Mouse (Mus musculus): Measurements from ENCODE around the gene Trio. TPM values are rescaled to one million over a fixed set of nuclear protein-coding genes. Genes with fewer than 3 reads are reported as not detected.

The Trio gene
- polyA plus RNA-seq, 1 experiment from 2014 or later, result 48.5 TPM

GRCm38 (mm10) chr15:27876327-27876726 lies 149.3 kb downstream of the Trio start:
- H3K4me1 ChIP-seq, result no peaks in the 10 kb centered on the region
- no peak overlapping the region for H3K9ac ChIP-seq
- H3K4me3 ChIP-seq, result no peak overlapping the region
- no peaks in the 10 kb centered on the region for H3K9me3 ChIP-seq (replicated peaks)
- peaks cover 44% of the 10 kb centered on the region for H3K36me3 ChIP-seq
- no peak overlapping the region for H3K4me2 ChIP-seq (replicated peaks)
- no peak overlapping the region for H3K27ac ChIP-seq
- no peaks in the 10 kb centered on the region for H3K27me3 ChIP-seq
- no peak for ATAC-seq (ENCODE audit: low FRiP score)
- WGBS, result 72% methylated on average over 10 of the region's 10 CpGs

- ATAC-seq (ENCODE audit: low FRiP score), result no peak
- peaks cover 45% of the 10 kb centered on the region for H3K36me3 ChIP-seq
- no peak overlapping the region for H3K4me2 ChIP-seq (replicated peaks)
- H3K4me3 ChIP-seq, result no peak overlapping the region
- H3K9ac ChIP-seq, result no peak overlapping the region
- no peak overlapping the region for H3K27ac ChIP-seq
- no peaks in the 10 kb centered on the region for H3K4me1 ChIP-seq
- H3K9me3 ChIP-seq (replicated peaks), result no peaks in the 10 kb centered on the region
- H3K27me3 ChIP-seq, result no peaks in the 10 kb centered on the region
- WGBS, result 93% methylated on average over 9 of the region's 9 CpGs
Observed at GRCm38 (mm10) chr15:27875753-27876152, 149.9 kb downstream of the Trio start.

GRCm38 (mm10) chr15:27873747-27874320 lies 151.8 kb downstream of the Trio start:
- Histone ChIP-seq H3K27me3 (no peaks in the 10 kb centered on the region), H3K4me1 (no peaks in the 10 kb centered on the region), H3K27ac (no peak overlapping the region), H3K36me3 (peaks cover 52% of the 10 kb centered on the region), H3K9ac (no peak overlapping the region), H3K4me2 (replicated peaks) (no peak overlapping the region), H3K9me3 (replicated peaks) (no peaks in the 10 kb centered on the region), H3K4me3 (no peak overlapping the region)
- no peak for ATAC-seq (ENCODE audit: low FRiP score)
- WGBS, result 89% methylated on average over 16 of the region's 16 CpGs

- H3K36me3 ChIP-seq, result peaks cover 48% of the 10 kb centered on the region
- H3K4me3 ChIP-seq, result no peak overlapping the region
- H3K4me2 ChIP-seq (replicated peaks), result no peak overlapping the region
- ATAC-seq (ENCODE audit: low FRiP score), result no peak
- H3K27ac ChIP-seq, result no peak overlapping the region
- H3K9me3 ChIP-seq (replicated peaks), result no peaks in the 10 kb centered on the region
- no peak overlapping the region for H3K9ac ChIP-seq
- WGBS, result 86% methylated on average over 2 of the region's 2 CpGs
- H3K27me3 ChIP-seq, result no peaks in the 10 kb centered on the region
- H3K4me1 ChIP-seq, result no peaks in the 10 kb centered on the region
Observed at GRCm38 (mm10) chr15:27872286-27872685, 153.4 kb downstream of the Trio start.

- Histone ChIP-seq H3K9me3 (replicated peaks) (no peaks in the 10 kb centered on the region), H3K4me2 (replicated peaks) (no peak overlapping the region), H3K4me1 (no peaks in the 10 kb centered on the region), H3K27ac (no peak overlapping the region), H3K4me3 (no peak overlapping the region), H3K27me3 (no peaks in the 10 kb centered on the region), H3K36me3 (peaks cover 45% of the 10 kb centered on the region), H3K9ac (no peak overlapping the region)
- WGBS, result 93% methylated on average over 10 of the region's 10 CpGs
- no peak for ATAC-seq (ENCODE audit: low FRiP score)
Observed at GRCm38 (mm10) chr15:27871708-27872107, 153.9 kb downstream of the Trio start.

- Histone ChIP-seq H3K4me3 (no peak overlapping the region), H3K4me1 (no peaks in the 10 kb centered on the region), H3K36me3 (peaks cover 43% of the 10 kb centered on the region), H3K27ac (no peak overlapping the region), H3K9ac (no peak overlapping the region), H3K9me3 (replicated peaks) (no peaks in the 10 kb centered on the region), H3K4me2 (replicated peaks) (no peak overlapping the region), H3K27me3 (no peaks in the 10 kb centered on the region)
- no peak for ATAC-seq (ENCODE audit: low FRiP score)
- 90% methylated on average over 13 of the region's 13 CpGs for WGBS
Observed at GRCm38 (mm10) chr15:27871260-27871659, 154.4 kb downstream of the Trio start.

GRCm38 (mm10) chr15:27869001-27869400 lies 156.6 kb downstream of the Trio start:
- Histone ChIP-seq H3K27ac (no peak overlapping the region), H3K4me1 (no peaks in the 10 kb centered on the region), H3K4me3 (no peak overlapping the region), H3K36me3 (peaks cover 45% of the 10 kb centered on the region), H3K9ac (no peak overlapping the region), H3K4me2 (replicated peaks) (no peak overlapping the region), H3K9me3 (replicated peaks) (no peaks in the 10 kb centered on the region), H3K27me3 (no peaks in the 10 kb centered on the region)
- 94% methylated on average over 4 of the region's 4 CpGs for WGBS
- no peak for ATAC-seq (ENCODE audit: low FRiP score)

- Histone ChIP-seq H3K27ac (no peak overlapping the region), H3K9ac (no peak overlapping the region), H3K27me3 (no peaks in the 10 kb centered on the region), H3K9me3 (replicated peaks) (no peaks in the 10 kb centered on the region), H3K4me2 (replicated peaks) (no peak overlapping the region), H3K4me3 (no peak overlapping the region), H3K4me1 (no peaks in the 10 kb centered on the region), H3K36me3 (peaks cover 45% of the 10 kb centered on the region)
- WGBS, result 97% methylated on average over 7 of the region's 7 CpGs
- ATAC-seq (ENCODE audit: low FRiP score), result no peak
Observed at GRCm38 (mm10) chr15:27867831-27868230, 157.8 kb downstream of the Trio start.

GRCm38 (mm10) chr15:27866471-27866870 lies 159.2 kb downstream of the Trio start:
- WGBS, result 81% methylated on average over 4 of the region's 4 CpGs
- no peak for ATAC-seq (ENCODE audit: low FRiP score)
- no peaks in the 10 kb centered on the region for H3K4me1 ChIP-seq
- H3K4me2 ChIP-seq (replicated peaks), result no peak overlapping the region
- H3K36me3 ChIP-seq, result peaks cover 34% of the 10 kb centered on the region
- no peaks in the 10 kb centered on the region for H3K9me3 ChIP-seq (replicated peaks)
- H3K9ac ChIP-seq, result no peak overlapping the region
- H3K27ac ChIP-seq, result no peak overlapping the region
- H3K27me3 ChIP-seq, result no peaks in the 10 kb centered on the region
- H3K4me3 ChIP-seq, result no peak overlapping the region

GRCm38 (mm10) chr15:27866053-27866452 lies 159.6 kb downstream of the Trio start:
- 89% methylated on average over 6 of the region's 6 CpGs for WGBS
- Histone ChIP-seq H3K36me3 (peaks cover 32% of the 10 kb centered on the region), H3K27me3 (no peaks in the 10 kb centered on the region), H3K4me3 (no peak overlapping the region), H3K9ac (no peak overlapping the region), H3K27ac (no peak overlapping the region), H3K4me1 (no peaks in the 10 kb centered on the region), H3K4me2 (replicated peaks) (no peak overlapping the region), H3K9me3 (replicated peaks) (no peaks in the 10 kb centered on the region)
- ATAC-seq (ENCODE audit: low FRiP score), result no peak

- no peaks in the 10 kb centered on the region for H3K9me3 ChIP-seq (replicated peaks)
- H3K4me3 ChIP-seq, result no peak overlapping the region
- no peak overlapping the region for H3K27ac ChIP-seq
- no peaks in the 10 kb centered on the region for H3K27me3 ChIP-seq
- H3K4me1 ChIP-seq, result no peaks in the 10 kb centered on the region
- H3K4me2 ChIP-seq (replicated peaks), result no peak overlapping the region
- no peak for ATAC-seq (ENCODE audit: low FRiP score)
- H3K9ac ChIP-seq, result no peak overlapping the region
- peaks cover 23% of the 10 kb centered on the region for H3K36me3 ChIP-seq
- WGBS, result 94% methylated on average over 6 of the region's 6 CpGs
Observed at GRCm38 (mm10) chr15:27864397-27864796, 161.3 kb downstream of the Trio start.

- Histone ChIP-seq H3K4me1 (no peaks in the 10 kb centered on the region), H3K36me3 (peaks cover 16% of the 10 kb centered on the region), H3K4me3 (no peak overlapping the region), H3K27ac (no peak overlapping the region), H3K27me3 (no peaks in the 10 kb centered on the region), H3K9ac (no peak overlapping the region), H3K4me2 (replicated peaks) (no peak overlapping the region), H3K9me3 (replicated peaks) (no peaks in the 10 kb centered on the region)
- ATAC-seq (ENCODE audit: low FRiP score), result no peak
- 87% methylated on average over 11 of the region's 11 CpGs for WGBS
Observed at GRCm38 (mm10) chr15:27862949-27863348, 162.7 kb downstream of the Trio start.

GRCm38 (mm10) chr15:27860439-27860838 lies 165.2 kb downstream of the Trio start:
- 94% methylated on average over 14 of the region's 14 CpGs for WGBS
- no peaks in the 10 kb centered on the region for H3K27me3 ChIP-seq
- H3K9me3 ChIP-seq (replicated peaks), result no peaks in the 10 kb centered on the region
- H3K27ac ChIP-seq, result no peak overlapping the region
- H3K9ac ChIP-seq, result no peak overlapping the region
- H3K4me3 ChIP-seq, result no peak overlapping the region
- H3K4me1 ChIP-seq, result no peaks in the 10 kb centered on the region; the same call in 1 of the 2 replicates
- no peak overlapping the region for H3K4me2 ChIP-seq (replicated peaks)
- H3K36me3 ChIP-seq, result peaks cover 19% of the 10 kb centered on the region
- no peak for ATAC-seq (ENCODE audit: low FRiP score)
